ENCODE assay signal across 37 mouse cellular contexts in the genomic region with DNA sequence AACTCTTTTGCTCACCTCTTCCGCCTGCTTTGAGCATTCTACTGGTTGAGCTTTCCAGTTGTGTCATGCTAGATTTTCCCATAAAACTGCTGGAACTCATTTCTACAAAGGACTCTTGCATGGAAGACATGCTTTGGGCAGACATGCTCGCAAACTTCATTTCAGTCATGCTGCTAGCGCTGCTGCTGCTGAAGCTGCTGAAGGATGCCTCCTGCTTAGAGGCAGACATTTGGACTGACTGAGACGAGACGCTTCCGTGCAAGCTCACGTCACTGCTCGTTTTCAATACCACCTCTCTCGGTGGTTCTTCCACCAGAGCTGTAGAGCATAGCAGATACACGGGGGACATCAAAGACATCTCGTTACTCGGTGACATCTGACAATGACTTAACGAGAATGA. TPM values are rescaled to one million over a fixed set of nuclear protein-coding genes. Genes with fewer than 3 reads are reported as not detected.
"Had no signal": no experiment of that assay in that cellular context is flagged by ENCODE, and none has a peak within 500 bp of the region (broad histone marks: within the 10 kb centered on the region; RNA-seq: fewer than 3 reads in every experiment).

No protein-coding gene starts in this region.

- H3K4me1 ChIP-seq: heart, embryonic 10.5 days; heart, embryonic 12.5 days; heart, embryonic 13.5 days; heart, embryonic 15.5 days; hindbrain, embryonic 10.5 days; hindbrain, embryonic 12.5 days; hindbrain, embryonic 13.5 days; hindbrain, embryonic 15.5 days; intestine, embryonic 15.5 days; kidney, embryonic 15.5 days had no signal

- H3K4me2 ChIP-seq: heart, embryonic 11.5 days; heart, embryonic 12.5 days; heart, embryonic 13.5 days; heart, embryonic 15.5 days; hindbrain, embryonic 12.5 days; hindbrain, embryonic 13.5 days; hindbrain, embryonic 14.5 days; hindbrain, embryonic 15.5 days; intestine, embryonic 15.5 days; kidney, embryonic 15.5 days had no signal

- DNase-seq: heart, postnatal 10 days; heart, postnatal 14 days; heart, postnatal 36 days; heart, postnatal 4 days; kidney, adult 11 months; kidney, adult 18-20 months; kidney, adult 2 months; kidney, adult 8-10 months; kidney, adult 9 months; kidney, postnatal 10 days; kidney, postnatal 14 days; kidney, postnatal 25 days; kidney, postnatal 36 days; kidney, postnatal 4 days; layer of hippocampus, adult 9-11 months; layer of hippocampus, postnatal 36 days had no signal

- H3K27me3 ChIP-seq: heart, embryonic 12.5 days; heart, embryonic 13.5 days; heart, embryonic 15.5 days; hindbrain, embryonic 12.5 days; hindbrain, embryonic 13.5 days; hindbrain, embryonic 15.5 days; intestine, embryonic 15.5 days; kidney, embryonic 15.5 days had no signal

- H3K4me3 ChIP-seq: heart, embryonic 10.5 days; heart, embryonic 12.5 days; heart, embryonic 13.5 days; heart, embryonic 15.5 days; hindbrain, embryonic 10.5 days; hindbrain, embryonic 12.5 days; hindbrain, embryonic 13.5 days; hindbrain, embryonic 15.5 days; intestine, embryonic 15.5 days; kidney, embryonic 15.5 days; layer of hippocampus, adult 2 months had no signal

RNA-seq across cellular contexts. Expression of a gene that starts 57.4 kb away (rescaled TPM):
- total RNA-seq: heart, postnatal 25 days; heart, postnatal 36 days; heart, postnatal 4 days; hematopoietic stem cell, adult 5-6 weeks; layer of hippocampus, postnatal 25 days; layer of hippocampus, postnatal 36 days; left cerebral cortex, adult 18-20 months had no signal
- polyA plus RNA-seq: heart, embryonic 12.5 days; heart, embryonic 13.5 days; heart, embryonic 14.5 days; heart, embryonic 15.5 days; inflammation-experienced regulatory T-cells, adult 6 months; intestine, embryonic 16.5 days; large intestine, adult 2 months had no signal
